Mouse (Mus musculus) cerebellum, adult (tissue): ENCODE measurements around the gene Gosr1.
A peak's percentile ranks its signal among the peaks of the same experiment; 100 is the strongest.
"Not testable (repeated sequence)": the region's sequence is repeated elsewhere in the genome, so short reads cannot be mapped to it uniquely, and the experiment has no call there.

Experiments used
- ATAC-seq: cut with Nextera tagmentation; 2 replicates; pipeline ENCODE4 v1.9.2; 2017; ENCODE audit warnings: mild to moderate bottlenecking, moderate library complexity, mixed read lengths; ENCODE audit not compliant: insufficient number of reproducible peaks, low FRiP score, low TSS enrichment

The Gosr1 gene

DNA sequence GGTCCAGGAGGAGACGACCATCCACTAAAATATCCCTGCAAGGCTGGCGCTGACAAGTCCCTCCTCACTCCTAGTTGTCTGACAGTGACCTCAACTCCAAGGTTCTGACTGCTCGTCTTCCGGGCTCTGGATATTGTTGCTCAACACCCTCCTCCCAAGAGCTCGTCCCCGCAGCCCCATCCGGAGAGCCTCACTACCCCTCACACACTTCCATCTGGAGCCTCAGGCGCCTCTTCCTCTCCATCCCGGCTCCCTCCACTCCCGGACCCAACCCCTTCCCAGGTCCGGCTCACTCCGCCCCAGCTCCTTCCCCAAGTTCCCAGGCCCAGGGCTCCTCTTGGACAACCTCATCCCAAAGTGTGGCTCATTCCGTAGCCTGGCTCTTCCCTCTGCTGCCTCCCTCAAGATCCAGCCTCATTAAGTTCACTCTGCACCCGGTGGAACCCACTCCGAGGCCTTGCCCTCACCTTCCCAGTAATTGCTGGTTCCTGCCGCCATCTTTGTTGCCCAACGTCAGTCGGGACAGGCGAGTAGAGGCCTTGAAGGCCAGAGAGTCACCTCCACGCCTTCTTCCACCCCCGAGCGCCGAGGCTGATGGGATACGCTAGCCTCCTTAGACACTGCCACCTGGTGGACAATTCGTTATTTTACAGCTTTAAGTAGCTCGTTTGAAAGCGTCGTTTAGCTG is at the start of gene Gosr1:
TSS of gene Gosr1 (minus strand) at position 527 of the 688 bp plus-strand sequence.
- peak; percentile 98 for ATAC-seq

- no peak for ATAC-seq
Observed at GRCm38 (mm10) chr11:76810706-76811495, 47.5 kb upstream of the Gosr1 start.

GRCm38 (mm10) chr11:76809450-76809849 is 46.1 kb upstream of the Gosr1 start:
- peak; percentile 91 for ATAC-seq

DNA sequence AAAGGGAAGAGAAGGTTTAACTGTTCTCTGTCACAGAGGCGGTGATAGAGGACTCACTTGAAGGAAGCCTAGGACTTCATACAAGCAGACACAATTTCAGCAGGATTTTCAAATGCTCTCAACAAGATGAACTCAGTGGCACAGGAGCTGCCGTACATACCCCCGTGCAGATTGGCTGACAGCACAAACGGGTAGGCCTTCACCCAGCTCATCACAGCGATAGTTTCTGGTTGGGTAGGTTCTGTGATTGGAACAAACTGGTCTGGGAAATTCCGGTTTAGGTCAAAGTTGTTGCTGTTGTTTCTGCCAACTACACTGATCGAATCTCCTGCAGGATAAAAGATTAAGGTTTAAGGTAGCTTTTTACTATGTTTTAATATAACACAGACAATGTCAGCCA is 45.2 kb upstream of the Gosr1 start:
- ATAC-seq, result no peak

GRCm38 (mm10) chr11:76807007-76807679 is 43.8 kb upstream of the Gosr1 start:
- ATAC-seq, result no peak

- ATAC-seq, result no peak
Observed at GRCm38 (mm10) chr11:76806026-76806425, 42.6 kb upstream of the Gosr1 start.

- ATAC-seq, result not testable (repeated sequence)
Observed at GRCm38 (mm10) chr11:76805072-76805471, 41.7 kb upstream of the Gosr1 start.

DNA sequence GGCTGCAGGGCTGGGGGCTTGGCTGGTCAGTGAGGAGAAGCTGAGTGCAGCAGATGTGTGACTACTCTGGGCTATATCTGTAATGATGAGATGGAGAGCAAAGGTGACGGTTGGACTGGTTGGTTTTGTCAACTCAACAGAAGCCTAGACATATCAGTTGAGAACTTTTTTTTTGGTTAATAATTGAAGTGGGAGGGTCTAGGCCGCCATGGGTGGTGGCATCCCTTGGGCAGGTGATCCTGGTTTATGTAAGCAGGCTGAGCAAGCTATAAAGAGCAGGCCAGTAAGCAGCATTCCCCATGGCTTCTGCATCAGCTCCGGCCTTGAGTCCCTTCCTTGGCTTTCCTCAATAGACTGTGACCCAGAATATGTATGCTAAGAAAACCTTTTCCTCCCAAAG is 39.9 kb upstream of the Gosr1 start:
- no peak for ATAC-seq

DNA sequence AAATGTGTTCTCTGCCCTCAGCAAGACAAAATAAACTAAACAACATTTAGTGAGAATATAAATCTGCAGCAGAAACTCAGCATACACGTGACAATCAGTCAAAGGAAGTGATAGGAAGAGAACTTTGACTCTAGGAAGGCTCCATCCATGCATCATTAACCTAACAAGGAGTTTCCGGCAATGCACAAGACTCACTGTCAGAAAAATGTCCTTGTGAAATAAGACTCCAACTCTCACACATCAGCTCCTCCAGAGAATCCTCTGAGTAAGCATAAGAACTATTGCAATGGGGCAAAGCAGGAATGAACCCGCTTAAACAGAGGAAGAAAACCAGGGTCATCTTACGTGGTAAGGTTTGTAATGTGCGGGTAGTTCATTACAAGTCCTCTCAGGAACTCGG is 33.9 kb upstream of the Gosr1 start:
- ATAC-seq, result no peak

GRCm38 (mm10) chr11:76795326-76795725 is 31.9 kb upstream of the Gosr1 start:
- ATAC-seq, result no peak

DNA sequence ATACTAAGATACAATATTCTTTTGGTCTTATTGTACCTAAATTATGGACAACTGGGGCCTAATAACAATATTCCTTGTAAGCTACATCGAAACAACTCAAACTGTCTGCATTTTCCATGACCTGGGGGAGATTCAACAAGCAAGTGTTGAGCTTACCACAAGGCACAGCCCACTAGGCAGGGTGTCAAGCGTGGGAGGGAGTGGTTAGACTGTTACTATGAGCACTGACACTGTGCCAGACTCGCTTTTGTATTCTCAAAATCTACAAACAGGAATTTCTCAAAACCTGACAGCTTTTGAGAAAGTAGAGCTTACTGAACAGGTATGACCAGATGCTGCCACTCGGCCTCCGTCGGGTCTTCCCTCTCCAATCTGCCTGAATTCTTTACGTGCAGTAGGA is 28.0 kb upstream of the Gosr1 start:
- no peak for ATAC-seq

DNA sequence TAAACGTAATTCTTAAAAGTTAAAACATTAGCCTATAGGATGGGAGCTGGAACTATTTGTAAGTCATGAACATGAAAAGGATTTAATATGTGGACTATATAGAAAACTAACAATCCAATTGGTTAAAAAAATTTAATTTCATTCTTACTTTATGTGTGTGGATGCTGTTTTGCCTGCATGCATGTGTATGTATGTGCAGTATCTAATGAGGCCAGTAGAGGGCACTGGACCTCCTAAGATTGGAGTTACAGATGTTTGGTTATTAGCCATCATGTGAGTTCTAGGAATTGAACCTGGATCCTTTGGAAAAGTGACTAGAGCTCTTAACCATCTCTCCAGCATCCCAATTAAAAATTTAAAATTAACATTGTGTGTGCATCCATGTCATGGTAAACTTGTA is 25.9 kb upstream of the Gosr1 start:
- ATAC-seq, result no peak

DNA sequence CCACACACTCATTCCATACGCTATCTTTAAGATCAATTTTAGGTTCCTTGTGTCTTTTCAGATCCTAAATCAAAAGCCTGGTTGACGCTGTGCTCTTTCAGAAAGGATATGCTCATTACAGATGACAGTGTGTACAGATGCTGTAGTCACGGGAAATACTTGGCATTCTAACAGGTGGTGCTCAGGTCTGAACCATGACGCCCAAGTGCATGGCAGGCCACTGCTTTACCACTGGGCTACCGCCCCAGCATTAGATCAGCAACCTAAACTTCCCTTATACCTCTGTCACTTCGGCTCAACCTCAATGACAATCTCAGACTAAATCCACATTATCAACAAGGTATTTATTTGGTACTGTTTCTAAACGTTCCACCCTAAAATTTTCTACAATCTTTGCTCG is 12.2 kb upstream of the Gosr1 start:
- no peak for ATAC-seq

GRCm38 (mm10) chr11:76773811-76774210 is 10.4 kb upstream of the Gosr1 start:
- no peak for ATAC-seq

DNA sequence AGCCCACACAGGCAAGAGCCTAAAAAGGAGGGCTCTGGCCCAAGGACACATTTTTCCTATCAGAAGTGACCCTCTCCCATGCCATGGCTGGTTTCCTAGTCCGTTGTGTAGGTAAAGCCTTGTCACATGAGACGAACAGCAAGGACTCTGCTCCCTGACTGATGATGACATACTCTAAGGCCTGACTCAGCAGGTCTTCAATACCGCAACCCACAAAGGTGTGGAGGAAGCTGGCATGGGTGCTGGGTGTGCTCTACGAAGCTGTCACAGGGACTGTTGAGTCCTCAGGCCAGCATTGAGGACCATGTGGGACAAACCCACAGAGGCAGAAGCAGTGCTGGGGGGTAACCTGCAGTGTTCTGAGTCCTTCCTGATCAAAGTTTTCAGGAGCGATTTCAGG is 7.2 kb upstream of the Gosr1 start:
- ATAC-seq, result no peak

- no peak for ATAC-seq
Observed at GRCm38 (mm10) chr11:76763741-76764122, 353 bp upstream of the Gosr1 start.

- ATAC-seq, result no peak
Observed at GRCm38 (mm10) chr11:76752276-76752675, 11.1 kb downstream of the Gosr1 start.

- no peak for ATAC-seq
Observed at GRCm38 (mm10) chr11:76748819-76749218, 14.6 kb downstream of the Gosr1 start.

DNA sequence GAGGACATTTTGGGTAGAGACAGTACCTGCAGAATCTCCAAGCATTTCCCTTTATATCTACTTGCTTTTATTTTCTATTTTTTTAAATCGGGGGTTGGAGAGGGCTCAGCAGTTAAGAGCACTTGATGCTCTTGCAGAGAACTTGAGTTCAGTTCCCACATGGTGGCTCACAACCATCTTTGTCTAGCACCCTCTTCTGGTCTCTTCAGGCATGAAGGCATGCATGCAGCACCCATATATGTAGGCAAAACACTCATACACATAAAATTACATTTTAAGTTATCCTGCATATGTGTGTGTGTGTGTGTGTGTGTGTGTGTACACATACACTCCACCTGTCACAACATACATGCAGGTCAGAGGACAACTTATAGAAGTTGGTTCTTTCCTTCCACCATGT is 17.5 kb downstream of the Gosr1 start:
- ATAC-seq, result no peak

- peak; percentile 75 for ATAC-seq
Observed at GRCm38 (mm10) chr11:76744550-76744949, 18.8 kb downstream of the Gosr1 start.

DNA sequence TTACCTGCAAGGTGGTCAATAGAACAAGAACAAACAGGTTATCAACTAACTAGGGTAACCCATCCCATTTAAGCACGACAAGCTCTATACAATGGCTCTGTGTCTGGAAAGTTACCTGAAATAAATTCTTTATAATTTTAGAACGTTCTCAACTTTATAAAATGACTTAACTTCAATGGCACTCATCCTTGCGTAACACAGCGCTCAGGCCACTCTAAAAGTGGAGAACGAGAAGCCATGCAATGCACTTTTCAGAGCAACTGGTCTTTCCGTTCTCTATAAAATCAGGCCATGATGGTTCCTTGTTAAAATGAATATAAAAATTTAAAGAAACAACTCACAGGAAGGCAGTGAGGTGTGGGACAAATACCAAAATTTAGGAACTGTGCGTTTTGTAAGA is 20.9 kb downstream of the Gosr1 start:
- ATAC-seq, result no peak
